Mouse (Mus musculus): ENCODE data around the gene Ebf3. TPM values are rescaled to one million over a fixed set of nuclear protein-coding genes. Genes with fewer than 3 reads are reported as not detected.

Gene Ebf3
- polyA plus RNA-seq, 1 experiment from 2014 or later: 7.2 TPM

- no peaks in the 10 kb centered on the region for H3K36me3 ChIP-seq (replicated peaks; ENCODE audit: control insufficient read depth, insufficient read depth, low read depth, low read length)
- no peak overlapping the region for H3K4me2 ChIP-seq (ENCODE audit: low read depth, low read length)
- no peak overlapping the region for H3K27ac ChIP-seq (replicated peaks; ENCODE audit: low read depth, low read length)
- H3K4me3 ChIP-seq (ENCODE audit: low read depth, low read length): no peak overlapping the region
- H3K9me3 ChIP-seq (replicated peaks; ENCODE audit: control insufficient read depth, low read length): no peaks in the 10 kb centered on the region
- H3K27me3 ChIP-seq (ENCODE audit: control insufficient read depth, insufficient read depth, low read length): peaks cover 2% of the 10 kb centered on the region; the same call in 1 of the 2 replicates
- no peaks in the 10 kb centered on the region; the same call in 1 of the 2 replicates for H3K4me1 ChIP-seq (ENCODE audit: control insufficient read depth, insufficient read depth, low read length)
- DNase-seq (ENCODE audit: low spot score) (no peak), ATAC-seq (replicated peaks; ENCODE audit: insufficient number of reproducible peaks, low FRiP score, low TSS enrichment, low read depth) (no peak; the same call in 1 of the 2 replicates)
- WGBS: 55% methylated on average over 3 of the region's 3 CpGs
- H3K9ac ChIP-seq (replicated peaks; ENCODE audit: low read length): no peak overlapping the region
Measured at GRCm38 (mm10) chr7:137289290-137289957, 24.8 kb downstream of the Ebf3 start.

- DNase-seq (ENCODE audit: low spot score) (no peak), ATAC-seq (replicated peaks; ENCODE audit: insufficient number of reproducible peaks, low FRiP score, low TSS enrichment, low read depth) (no peak)
- WGBS: 81% methylated on average over 7 of the region's 7 CpGs
- no peak overlapping the region for H3K4me2 ChIP-seq (ENCODE audit: low read depth, low read length)
- no peaks in the 10 kb centered on the region for H3K36me3 ChIP-seq (replicated peaks; ENCODE audit: control insufficient read depth, insufficient read depth, low read depth, low read length)
- H3K4me1 ChIP-seq (ENCODE audit: control insufficient read depth, insufficient read depth, low read length): no peaks in the 10 kb centered on the region
- no peaks in the 10 kb centered on the region for H3K27me3 ChIP-seq (ENCODE audit: control insufficient read depth, insufficient read depth, low read length)
- H3K9ac ChIP-seq (replicated peaks; ENCODE audit: low read length): no peak overlapping the region
- H3K4me3 ChIP-seq (ENCODE audit: low read depth, low read length): no peak overlapping the region
- no peak overlapping the region for H3K27ac ChIP-seq (replicated peaks; ENCODE audit: low read depth, low read length)
- no peaks in the 10 kb centered on the region for H3K9me3 ChIP-seq (replicated peaks; ENCODE audit: control insufficient read depth, low read length)
Measured at GRCm38 (mm10) chr7:137278171-137278570, 36.1 kb downstream of the Ebf3 start.

DNA sequence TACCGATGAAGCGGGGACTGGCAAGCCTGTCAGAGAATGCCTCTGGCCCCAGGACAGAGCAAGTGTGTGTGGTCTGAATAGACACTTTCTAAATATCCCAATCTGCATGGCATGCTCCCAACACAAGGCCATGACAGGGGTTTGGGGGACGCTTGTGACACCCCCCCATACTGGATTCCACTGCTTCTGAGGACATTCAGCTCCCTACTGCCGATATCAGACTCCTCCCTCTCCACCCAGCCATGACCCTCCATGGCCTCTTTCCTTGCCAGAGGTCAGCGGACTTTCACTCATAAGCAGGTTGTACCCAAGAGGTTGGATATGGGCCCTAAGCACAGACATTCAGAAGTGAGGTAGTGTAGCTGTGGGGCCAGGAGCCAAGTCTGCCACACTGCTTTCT lies 36.5 kb downstream of the Ebf3 start:
- no peak overlapping the region for H3K4me3 ChIP-seq (ENCODE audit: low read depth, low read length)
- no peaks in the 10 kb centered on the region for H3K27me3 ChIP-seq (ENCODE audit: control insufficient read depth, insufficient read depth, low read length)
- peaks cover 3% of the 10 kb centered on the region; the same call in 1 of the 2 replicates for H3K4me1 ChIP-seq (ENCODE audit: control insufficient read depth, insufficient read depth, low read length)
- H3K4me2 ChIP-seq (ENCODE audit: low read depth, low read length): no peak overlapping the region
- 81% methylated on average over 5 of the region's 5 CpGs for WGBS
- H3K9ac ChIP-seq (replicated peaks; ENCODE audit: low read length): no peak overlapping the region
- ATAC-seq (replicated peaks; ENCODE audit: insufficient number of reproducible peaks, low FRiP score, low TSS enrichment, low read depth) (no peak), DNase-seq (ENCODE audit: low spot score) (no peak)
- no peak overlapping the region for H3K27ac ChIP-seq (replicated peaks; ENCODE audit: low read depth, low read length)
- H3K9me3 ChIP-seq (replicated peaks; ENCODE audit: control insufficient read depth, low read length): no peaks in the 10 kb centered on the region
- no peaks in the 10 kb centered on the region for H3K36me3 ChIP-seq (replicated peaks; ENCODE audit: control insufficient read depth, insufficient read depth, low read depth, low read length)

DNA sequence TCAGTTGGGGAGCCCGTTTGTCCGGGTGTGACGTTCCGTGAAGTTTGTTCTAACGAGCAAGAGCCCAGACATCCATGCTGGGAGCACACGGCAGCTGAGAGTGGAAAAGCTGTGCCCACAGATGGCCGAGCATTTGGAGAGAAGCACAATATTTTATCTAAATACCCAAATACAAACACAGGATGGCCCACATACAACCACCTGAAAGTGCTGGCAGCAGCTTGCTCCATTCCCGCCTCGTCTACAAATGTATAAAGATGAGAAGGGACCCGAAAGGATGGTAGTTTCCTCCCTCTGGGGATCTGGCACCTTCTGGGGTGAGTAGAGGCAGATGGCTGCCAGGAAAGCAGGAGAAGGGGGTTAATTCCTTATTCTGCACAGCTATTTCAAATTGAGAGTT lies 42.0 kb downstream of the Ebf3 start:
- no peak overlapping the region for H3K27ac ChIP-seq (replicated peaks; ENCODE audit: low read depth, low read length)
- ATAC-seq (replicated peaks; ENCODE audit: insufficient number of reproducible peaks, low FRiP score, low TSS enrichment, low read depth): no peak

GRCm38 (mm10) chr7:137268452-137269155 lies 45.6 kb downstream of the Ebf3 start:
- Histone ChIP-seq H3K36me3 (replicated peaks; ENCODE audit: control insufficient read depth, insufficient read depth, low read depth, low read length) (no peaks in the 10 kb centered on the region), H3K4me3 (ENCODE audit: low read depth, low read length) (no peak overlapping the region), H3K9ac (replicated peaks; ENCODE audit: low read length) (no peak overlapping the region), H3K4me1 (ENCODE audit: control insufficient read depth, insufficient read depth, low read length) (peaks cover 25% of the 10 kb centered on the region), H3K27me3 (ENCODE audit: control insufficient read depth, insufficient read depth, low read length) (no peaks in the 10 kb centered on the region), H3K4me2 (ENCODE audit: low read depth, low read length) (no peak overlapping the region), H3K27ac (replicated peaks; ENCODE audit: low read depth, low read length) (peak overlapping the region; percentile 72), H3K9me3 (replicated peaks; ENCODE audit: control insufficient read depth, low read length) (no peaks in the 10 kb centered on the region)
- 33% methylated on average over 8 of the region's 8 CpGs for WGBS
- DNase-seq (ENCODE audit: low spot score) (peak; percentile 91), ATAC-seq (replicated peaks; ENCODE audit: insufficient number of reproducible peaks, low FRiP score, low TSS enrichment, low read depth) (peak; percentile 68; the same call in 1 of the 2 replicates)

More for the DNA sequence above, 42.0 kb downstream of the Ebf3 start:
- no peaks in the 10 kb centered on the region for H3K27me3 ChIP-seq (ENCODE audit: control insufficient read depth, insufficient read depth, low read length)
- H3K4me1 ChIP-seq (ENCODE audit: control insufficient read depth, insufficient read depth, low read length): peaks cover 18% of the 10 kb centered on the region
- 79% methylated on average over 10 of the region's 10 CpGs for WGBS
- no peak overlapping the region for H3K9ac ChIP-seq (replicated peaks; ENCODE audit: low read length)
- no peaks in the 10 kb centered on the region for H3K36me3 ChIP-seq (replicated peaks; ENCODE audit: control insufficient read depth, insufficient read depth, low read depth, low read length)
- no peak overlapping the region for H3K4me3 ChIP-seq (ENCODE audit: low read depth, low read length)
- no peaks in the 10 kb centered on the region for H3K9me3 ChIP-seq (replicated peaks; ENCODE audit: control insufficient read depth, low read length)
- no peak for DNase-seq (ENCODE audit: low spot score)
- H3K4me2 ChIP-seq (ENCODE audit: low read depth, low read length): no peak overlapping the region

DNA sequence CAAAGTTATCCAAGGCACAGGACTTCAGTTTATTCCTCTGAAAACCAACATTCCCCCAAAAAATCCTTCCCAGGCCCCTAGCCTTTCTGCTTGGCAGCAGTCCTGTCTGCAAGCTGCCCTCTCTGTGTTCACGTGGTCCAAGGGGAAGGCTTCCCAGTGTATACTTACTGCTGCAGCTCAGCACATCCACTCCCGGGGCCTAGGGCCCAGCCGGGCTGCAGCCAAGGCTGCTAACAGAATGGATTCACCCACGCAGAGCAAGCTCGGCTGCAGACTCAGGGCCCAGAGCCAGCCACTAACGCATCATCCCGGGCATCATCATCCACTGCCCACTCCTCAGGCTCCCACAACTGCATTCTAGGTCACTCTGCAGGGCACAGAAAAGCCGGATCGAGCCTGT lies 46.8 kb downstream of the Ebf3 start:
- ATAC-seq (replicated peaks; ENCODE audit: insufficient number of reproducible peaks, low FRiP score, low TSS enrichment, low read depth) (no peak), DNase-seq (ENCODE audit: low spot score) (no peak)
- Histone ChIP-seq H3K27ac (replicated peaks; ENCODE audit: low read depth, low read length) (no peak overlapping the region), H3K27me3 (ENCODE audit: control insufficient read depth, insufficient read depth, low read length) (no peaks in the 10 kb centered on the region), H3K9me3 (replicated peaks; ENCODE audit: control insufficient read depth, low read length) (no peaks in the 10 kb centered on the region), H3K36me3 (replicated peaks; ENCODE audit: control insufficient read depth, insufficient read depth, low read depth, low read length) (no peaks in the 10 kb centered on the region), H3K4me2 (ENCODE audit: low read depth, low read length) (no peak overlapping the region), H3K4me1 (ENCODE audit: control insufficient read depth, insufficient read depth, low read length) (peaks cover 21% of the 10 kb centered on the region), H3K9ac (replicated peaks; ENCODE audit: low read length) (no peak overlapping the region), H3K4me3 (ENCODE audit: low read depth, low read length) (no peak overlapping the region)
- WGBS: 53% methylated on average over 9 of the region's 9 CpGs

GRCm38 (mm10) chr7:137266575-137266974 lies 47.7 kb downstream of the Ebf3 start:
- Histone ChIP-seq H3K27ac (replicated peaks; ENCODE audit: low read depth, low read length) (no peak overlapping the region), H3K4me3 (ENCODE audit: low read depth, low read length) (no peak overlapping the region), H3K36me3 (replicated peaks; ENCODE audit: control insufficient read depth, insufficient read depth, low read depth, low read length) (no peaks in the 10 kb centered on the region), H3K9ac (replicated peaks; ENCODE audit: low read length) (0 out of 2 replicates have a peak overlapping the region, but pooled peaks have one; percentile 25), H3K9me3 (replicated peaks; ENCODE audit: control insufficient read depth, low read length) (no peaks in the 10 kb centered on the region), H3K4me2 (ENCODE audit: low read depth, low read length) (0 out of 2 replicates have a peak overlapping the region, but pooled peaks have one; percentile 8), H3K4me1 (ENCODE audit: control insufficient read depth, insufficient read depth, low read length) (peaks cover 21% of the 10 kb centered on the region), H3K27me3 (ENCODE audit: control insufficient read depth, insufficient read depth, low read length) (no peaks in the 10 kb centered on the region)
- 4% methylated on average over 17 of the region's 17 CpGs for WGBS
- ATAC-seq (replicated peaks; ENCODE audit: insufficient number of reproducible peaks, low FRiP score, low TSS enrichment, low read depth): peak; percentile 50; the same call in 1 of the 2 replicates
- peak; percentile 60 for DNase-seq (ENCODE audit: low spot score)

DNA sequence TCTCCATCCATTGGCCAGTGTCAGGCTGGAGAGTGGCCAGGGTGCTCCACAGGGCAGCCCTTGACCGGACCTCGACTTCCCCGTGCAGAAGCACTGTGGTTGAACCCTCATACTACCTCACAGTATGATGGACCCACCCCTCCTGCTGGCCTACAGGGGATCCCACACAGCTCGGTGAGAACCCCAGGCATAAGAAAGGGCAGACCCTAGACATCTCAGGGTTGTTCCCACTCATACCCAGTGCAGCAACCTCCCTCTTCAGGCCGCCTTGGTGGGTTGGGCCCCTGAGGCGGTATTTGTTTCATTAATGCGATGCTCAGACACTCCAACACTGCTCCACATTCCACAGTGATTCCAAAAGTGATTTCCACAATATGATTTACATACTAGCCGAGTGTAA lies 51.9 kb downstream of the Ebf3 start:
- Histone ChIP-seq H3K27ac (replicated peaks; ENCODE audit: low read depth, low read length) (no peak overlapping the region), H3K4me2 (ENCODE audit: low read depth, low read length) (no peak overlapping the region), H3K27me3 (ENCODE audit: control insufficient read depth, insufficient read depth, low read length) (no peaks in the 10 kb centered on the region), H3K4me1 (ENCODE audit: control insufficient read depth, insufficient read depth, low read length) (peaks cover 8% of the 10 kb centered on the region), H3K4me3 (ENCODE audit: low read depth, low read length) (no peak overlapping the region), H3K36me3 (replicated peaks; ENCODE audit: control insufficient read depth, insufficient read depth, low read depth, low read length) (no peaks in the 10 kb centered on the region), H3K9me3 (replicated peaks; ENCODE audit: control insufficient read depth, low read length) (no peaks in the 10 kb centered on the region), H3K9ac (replicated peaks; ENCODE audit: low read length) (no peak overlapping the region)
- DNase-seq (ENCODE audit: low spot score) (no peak), ATAC-seq (replicated peaks; ENCODE audit: insufficient number of reproducible peaks, low FRiP score, low TSS enrichment, low read depth) (no peak)
- WGBS: 86% methylated on average over 8 of the region's 8 CpGs
